16 mouse cellular contexts compared by ENCODE assay signal in the genomic region with DNA sequence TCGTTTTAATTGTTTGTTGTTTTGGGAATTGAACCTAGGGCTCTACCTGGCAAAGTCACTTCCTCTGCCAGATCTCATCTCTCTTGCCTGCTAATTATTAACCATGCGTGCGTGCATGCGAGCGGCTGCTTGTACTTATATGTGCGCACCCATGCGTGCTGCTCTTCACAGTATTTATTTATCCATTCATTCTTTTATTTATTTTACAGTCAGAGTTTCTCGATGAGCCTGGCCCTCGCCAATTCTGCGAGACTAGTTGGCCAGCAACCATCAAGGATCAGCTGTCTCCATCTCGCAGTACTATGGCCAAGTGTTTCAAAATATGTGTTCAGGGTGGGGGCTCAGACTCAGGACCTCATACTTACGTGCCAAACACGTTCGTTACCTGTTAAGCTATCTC. TPM values are rescaled to one million over a fixed set of nuclear protein-coding genes. Genes with fewer than 3 reads are reported as not detected.
DNase-seq lines count a peak whose midpoint lies in the region; ATAC-seq and TF ChIP-seq lines count a peak whose summit lies in the region.
"Had no signal": no experiment of that assay in that cellular context is flagged by ENCODE, and none has a peak within 500 bp of the region (broad histone marks: within the 10 kb centered on the region; RNA-seq: fewer than 3 reads in every experiment).

No protein-coding gene starts in this region.

- no peak for TF ChIP-seq CTCF in gastrocnemius, adult 2 months (IDR thresholded peaks at IDR 0.05)
- TF ChIP-seq CTCF in lung, postnatal 0 days (IDR thresholded peaks at IDR 0.05) = no peak

- TF ChIP-seq EP300 in lung, postnatal 0 days (IDR thresholded peaks at IDR 0.05) = peak; percentile 45; the same call in 1 of the 2 replicates

- peak; percentile 14; the same call in 1 of the 2 replicates for ATAC-seq in liver, embryonic 16.5 days (ENCODE audit: low read depth)
- no peak for ATAC-seq in liver, embryonic 11.5 days (replicated peaks; ENCODE audit: low FRiP score)
- ATAC-seq in lung, postnatal 0 days = peak; percentile 6; the same call in 1 of the 2 replicates
- ATAC-seq: forebrain, embryonic 16.5 days; intestine, postnatal 0 days; liver, embryonic 12.5 days had no signal

- H3K4me2 ChIP-seq in liver, embryonic 16.5 days (ENCODE audit: low read depth, low read length) = no peak overlapping the region
- no peak overlapping the region for H3K4me2 ChIP-seq in liver, embryonic 11.5 days
- H3K4me2 ChIP-seq in lung, postnatal 0 days (replicated peaks; ENCODE audit: low read depth, low read length) = no peak overlapping the region
- H3K4me2 ChIP-seq: embryonic facial prominence, embryonic 15.5 days; liver, embryonic 12.5 days had no signal

- H3K4me1 ChIP-seq in liver, embryonic 16.5 days (ENCODE audit: control insufficient read depth, low read depth, low read length) = peaks cover 13% of the 10 kb centered on the region
- peaks cover 21% of the 10 kb centered on the region for H3K4me1 ChIP-seq in liver, embryonic 11.5 days (replicated peaks; ENCODE audit: control insufficient read depth, insufficient read depth, low read length)
- peaks cover 39% of the 10 kb centered on the region for H3K4me1 ChIP-seq in lung, postnatal 0 days (ENCODE audit: insufficient read depth, low read depth, low read length)

- H3K9ac ChIP-seq in liver, embryonic 16.5 days (ENCODE audit: low read depth, low read length) = no peak overlapping the region
- no peak overlapping the region for H3K9ac ChIP-seq in liver, embryonic 11.5 days (ENCODE audit: low read depth, low read length)
- H3K9ac ChIP-seq in lung, postnatal 0 days (replicated peaks; ENCODE audit: low read depth) = no peak overlapping the region
- H3K9ac ChIP-seq: embryonic facial prominence, embryonic 15.5 days; liver, embryonic 12.5 days had no signal

- 63% methylated on average over 14 of the region's 14 CpGs for WGBS in liver, embryonic 16.5 days (ENCODE audit: insufficient replicate concordance)
- 83% methylated on average over 14 of the region's 14 CpGs for WGBS in liver, embryonic 11.5 days
- 32% methylated on average over 14 of the region's 14 CpGs for WGBS in lung, postnatal 0 days

- peak overlapping the region; percentile 94; the same call in 1 of the 2 replicates for H3K27ac ChIP-seq in gastrocnemius, adult 2 months
- H3K27ac ChIP-seq in liver, embryonic 16.5 days (ENCODE audit: low read length) = no peak overlapping the region
- H3K27ac ChIP-seq in liver, embryonic 11.5 days (ENCODE audit: low read depth, low read length) = no peak overlapping the region
- H3K27ac ChIP-seq in lung, postnatal 0 days (ENCODE audit: low read length) = peak overlapping the region; percentile 86; the same call in 1 of the 2 replicates
- H3K27ac ChIP-seq: embryonic facial prominence, embryonic 15.5 days had no signal

- intact Hi-C loops in gastrocnemius, adult 2 months (cut with DNase I) = no loop called here
- intact Hi-C loops in gastrocnemius, postnatal 36 days (cut with DNase I) = no loop called here

- no peak overlapping the region for H3K4me3 ChIP-seq in gastrocnemius, adult 2 months
- no peak overlapping the region for H3K4me3 ChIP-seq in liver, embryonic 16.5 days (ENCODE audit: low read depth, low read length)
- no peak overlapping the region for H3K4me3 ChIP-seq in liver, embryonic 11.5 days (ENCODE audit: low read depth, low read length)
- H3K4me3 ChIP-seq in lung, postnatal 0 days (ENCODE audit: low read depth, low read length) = no peak overlapping the region
- H3K4me3 ChIP-seq: embryonic facial prominence, embryonic 15.5 days; liver, embryonic 12.5 days had no signal

- no peaks in the 10 kb centered on the region for H3K27me3 ChIP-seq in liver, embryonic 16.5 days (ENCODE audit: control insufficient read depth, insufficient read depth, low read depth, low read length)
- no peaks in the 10 kb centered on the region for H3K27me3 ChIP-seq in liver, embryonic 11.5 days (replicated peaks; ENCODE audit: control insufficient read depth, insufficient read depth, low read length)
- no peaks in the 10 kb centered on the region for H3K27me3 ChIP-seq in lung, postnatal 0 days (replicated peaks; ENCODE audit: insufficient read depth, low read length)
- H3K27me3 ChIP-seq: embryonic facial prominence, embryonic 15.5 days; liver, embryonic 12.5 days had no signal

- H3K36me3 ChIP-seq in liver, embryonic 16.5 days (ENCODE audit: control insufficient read depth, insufficient read depth) = no peaks in the 10 kb centered on the region
- H3K36me3 ChIP-seq in liver, embryonic 11.5 days (ENCODE audit: control insufficient read depth, insufficient read depth, low read length) = no peaks in the 10 kb centered on the region
- no peaks in the 10 kb centered on the region for H3K36me3 ChIP-seq in lung, postnatal 0 days (ENCODE audit: insufficient read depth, low read length)
- H3K36me3 ChIP-seq: embryonic facial prominence, embryonic 15.5 days; liver, embryonic 12.5 days had no signal

- DNase-seq in gastrocnemius, adult 2 months = peak; percentile 59
- DNase-seq in gastrocnemius, postnatal 36 days = no peak
- no peak for DNase-seq in liver, embryonic 11.5 days (ENCODE audit: low spot score)
- DNase-seq in lung, postnatal 0 days (ENCODE audit: low spot score) = peak; percentile 82
- DNase-seq in layer of hippocampus, postnatal 36 days = no peak
- DNase-seq in frontal cortex, postnatal 14 days (ENCODE audit: low spot score in 2 of 2) = no peak
- no peak for DNase-seq in embryo, embryonic 9.5 days (ENCODE audit: extremely low spot score)
- DNase-seq: adrenal gland, postnatal 14 days; right cerebral cortex, postnatal 25 days had no signal

- no peaks in the 10 kb centered on the region for H3K9me3 ChIP-seq in liver, embryonic 16.5 days (replicated peaks; ENCODE audit: control insufficient read depth, low read length)
- no peaks in the 10 kb centered on the region for H3K9me3 ChIP-seq in liver, embryonic 11.5 days (ENCODE audit: control insufficient read depth, low read length)
- H3K9me3 ChIP-seq in lung, postnatal 0 days (ENCODE audit: low read length) = no peaks in the 10 kb centered on the region
- H3K9me3 ChIP-seq: embryonic facial prominence, embryonic 15.5 days; liver, embryonic 12.5 days had no signal

RNA-seq across cellular contexts. Expression of a gene that starts 6.0 kb away (rescaled TPM):
- 1 to 10 TPM; 2.5 to 2.8 TPM for total RNA-seq in gastrocnemius, adult 2 months (2021)
- 1 to 10 TPM; 2.8 to 7.5 TPM for total RNA-seq in gastrocnemius, postnatal 36 days (2021)
- 0.30 and 0.34 TPM in 2 replicates for polyA plus RNA-seq in liver, embryonic 16.5 days (2015; fragmentation: Nextera tagmentation; extraction: Ambion mirVana)
- polyA plus RNA-seq in liver, embryonic 11.5 days (2014; fragmentation: Nextera tagmentation; extraction: Ambion mirVana) = 0.09 and 0.15 TPM in 2 replicates
- 0.88 and 1.1 TPM in 2 replicates for polyA plus RNA-seq in lung, postnatal 0 days (2015; fragmentation: Nextera tagmentation; extraction: Ambion mirVana)
- under 1 TPM; 0.37 to 0.56 TPM for total RNA-seq in layer of hippocampus, postnatal 36 days (2021)
- total RNA-seq: common myeloid progenitor, adult 5-6 weeks had no signal

RNA-seq across cellular contexts. Expression of a gene that starts 32.1 kb away (rescaled TPM):
- 10 to 100 TPM; 12.4 to 19.2 TPM for total RNA-seq in gastrocnemius, adult 2 months (2021)
- total RNA-seq in gastrocnemius, postnatal 36 days (2021) = 10 to 100 TPM; 14.6 to 16.8 TPM
- polyA plus RNA-seq in liver, embryonic 16.5 days (2015; fragmentation: Nextera tagmentation; extraction: Ambion mirVana) = 68.6 and 73.3 TPM in 2 replicates
- 163 and 175 TPM in 2 replicates for polyA plus RNA-seq in liver, embryonic 11.5 days (2014; fragmentation: Nextera tagmentation; extraction: Ambion mirVana)
- 112 and 125 TPM in 2 replicates for polyA plus RNA-seq in lung, postnatal 0 days (2015; fragmentation: Nextera tagmentation; extraction: Ambion mirVana)
- 100 to 1,000 TPM; 286 to 323 TPM for total RNA-seq in layer of hippocampus, postnatal 36 days (2021)

RNA-seq across cellular contexts. Expression of a gene that starts 38.0 kb away (rescaled TPM):
- total RNA-seq in gastrocnemius, adult 2 months (2021) = 1 to 10 TPM; 7.5 to 9.3 TPM
- 1 to 10 TPM; 7.0 to 8.0 TPM for total RNA-seq in gastrocnemius, postnatal 36 days (2021)
- polyA plus RNA-seq in liver, embryonic 16.5 days (2015; fragmentation: Nextera tagmentation; extraction: Ambion mirVana) = 13.7 and 13.8 TPM in 2 replicates
- 8.7 and 8.8 TPM in 2 replicates for polyA plus RNA-seq in liver, embryonic 11.5 days (2014; fragmentation: Nextera tagmentation; extraction: Ambion mirVana)
- 13.4 and 16.4 TPM in 2 replicates for polyA plus RNA-seq in lung, postnatal 0 days (2015; fragmentation: Nextera tagmentation; extraction: Ambion mirVana)
- 1 to 10 TPM; 4.6 to 6.5 TPM for total RNA-seq in layer of hippocampus, postnatal 36 days (2021)

RNA-seq across cellular contexts. Expression of a gene that starts 51.8 kb away (rescaled TPM):
- not detected for total RNA-seq in gastrocnemius, adult 2 months (2021)
- total RNA-seq in gastrocnemius, postnatal 36 days (2021) = not detected
- polyA plus RNA-seq in liver, embryonic 16.5 days (2015; fragmentation: Nextera tagmentation; extraction: Ambion mirVana) = 0.21 TPM in 1 of 2 replicates, not detected in the other
- polyA plus RNA-seq in liver, embryonic 11.5 days (2014; fragmentation: Nextera tagmentation; extraction: Ambion mirVana) = 0.07 TPM in 1 of 2 replicates, not detected in the other
- 0.12 and 0.19 TPM in 2 replicates for polyA plus RNA-seq in lung, postnatal 0 days (2015; fragmentation: Nextera tagmentation; extraction: Ambion mirVana)
- 100 to 1,000 TPM; 185 to 237 TPM for total RNA-seq in layer of hippocampus, postnatal 36 days (2021)
- total RNA-seq: common myeloid progenitor, adult 5-6 weeks; heart, postnatal 10 days had no signal
- polyA plus RNA-seq: liver, embryonic 12.5 days had no signal

Comparison
In these comparisons a context has a peak if more than half of its experiments do, and no peak if none do; other contexts are left out.
1. DNase-seq: peak in gastrocnemius, adult 2 months (single experiment) and lung, postnatal 0 days (single experiment); none in gastrocnemius, postnatal 36 days (0 of 2), liver, embryonic 11.5 days (single experiment), layer of hippocampus, postnatal 36 days (0 of 2), frontal cortex, postnatal 14 days (0 of 2) and embryo, embryonic 9.5 days (single experiment).
2. H3K27ac ChIP-seq: peak in gastrocnemius, adult 2 months (single experiment) and lung, postnatal 0 days (single experiment); none in liver, embryonic 16.5 days (single experiment) and liver, embryonic 11.5 days (single experiment).
3. RNA of a gene that starts 32.1 kb away (total RNA-seq): 286 to 323 TPM in layer of hippocampus, postnatal 36 days; 12.4 to 19.2 TPM in gastrocnemius, adult 2 months and 14.6 to 16.8 TPM in gastrocnemius, postnatal 36 days; every median in the first group is over 10 times any median in the second.